Mouse (Mus musculus): ENCODE measurements around the gene Pdrg1. TPM values are rescaled to one million over a fixed set of nuclear protein-coding genes. Genes with fewer than 3 reads are reported as not detected.
A peak's percentile ranks its signal among the peaks of the same experiment; 100 is the strongest.

Pdrg1 gene
- polyA plus RNA-seq, 1 experiment from 2014 or later, result 53.9 TPM

DNA sequence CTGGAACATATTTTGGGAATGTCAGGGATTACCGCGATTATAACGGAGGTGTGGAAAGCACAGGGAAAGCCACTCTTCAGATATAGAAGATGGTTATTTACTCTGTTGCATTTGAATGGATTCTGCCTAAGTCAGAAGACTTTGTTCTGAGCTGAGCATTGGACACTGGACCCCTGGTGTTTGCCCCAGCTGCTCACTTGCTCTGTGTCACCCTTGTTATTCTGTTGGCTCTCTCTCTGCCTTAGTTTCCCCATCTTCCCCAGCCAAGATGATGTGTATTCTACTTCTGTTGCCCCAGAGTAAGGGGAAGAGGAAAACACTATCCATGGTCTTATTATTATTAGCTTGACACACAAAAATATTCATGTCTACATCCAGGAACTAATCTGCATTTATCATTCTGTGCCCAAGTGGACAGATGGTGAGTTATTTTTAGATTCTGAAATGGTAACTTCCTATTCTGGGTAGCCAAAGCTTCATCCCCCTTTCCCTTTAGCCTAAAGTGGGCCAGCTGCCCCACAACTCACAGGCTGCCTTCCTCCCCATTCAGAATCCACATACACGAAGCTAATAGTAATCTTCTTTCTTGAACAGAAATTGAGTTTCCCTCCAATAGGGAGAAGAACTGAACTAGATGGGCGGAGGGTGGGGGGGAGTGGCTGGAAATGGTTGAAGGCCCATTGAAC lies 18.5 kb upstream of the Pdrg1 start:
- peaks cover 57% of the 10 kb centered on the region for H3K27me3 ChIP-seq (replicated peaks; ENCODE audit: control insufficient read depth, insufficient read depth, low read length)
- WGBS, result 63% methylated on average over 5 of the region's 5 CpGs
- ATAC-seq (replicated peaks; ENCODE audit: low FRiP score, low TSS enrichment, low read depth) (no peak), DNase-seq (ENCODE audit: low spot score) (no peak)
- H3K9ac ChIP-seq (ENCODE audit: low read length), result no peak overlapping the region
- no peaks in the 10 kb centered on the region for H3K4me1 ChIP-seq (replicated peaks; ENCODE audit: control insufficient read depth, insufficient read depth, low read length)
- H3K9me3 ChIP-seq (ENCODE audit: control insufficient read depth, low read length), result no peaks in the 10 kb centered on the region
- no peaks in the 10 kb centered on the region for H3K36me3 ChIP-seq (ENCODE audit: control insufficient read depth, insufficient read depth, low read length)
- H3K27ac ChIP-seq (ENCODE audit: low read depth), result no peak overlapping the region
- H3K4me2 ChIP-seq (ENCODE audit: low read length), result no peak overlapping the region
- H3K4me3 ChIP-seq (ENCODE audit: low read depth, low read length), result no peak overlapping the region

DNA sequence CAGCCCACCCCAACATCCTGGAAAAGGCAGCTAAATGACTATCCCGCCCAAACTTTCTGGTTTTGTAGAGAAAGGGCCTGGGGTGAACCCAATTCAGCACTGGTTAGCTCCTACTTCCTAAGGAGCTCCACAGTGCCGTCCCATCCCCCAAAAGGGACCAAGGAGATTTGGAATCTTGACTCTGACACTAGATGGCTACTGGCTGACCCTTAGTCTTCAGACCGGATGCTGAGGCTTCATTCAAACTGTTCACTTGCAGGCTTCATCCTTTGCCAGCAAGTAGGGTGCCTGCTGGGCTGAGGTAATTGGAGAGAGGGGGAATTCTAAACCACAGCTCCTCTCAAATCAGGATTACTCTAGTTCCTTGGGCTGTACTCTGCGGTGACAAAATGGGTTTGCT lies 17.7 kb upstream of the Pdrg1 start:
- Histone ChIP-seq H3K9me3 (ENCODE audit: control insufficient read depth, low read length) (no peaks in the 10 kb centered on the region), H3K4me1 (replicated peaks; ENCODE audit: control insufficient read depth, insufficient read depth, low read length) (no peaks in the 10 kb centered on the region), H3K9ac (ENCODE audit: low read length) (no peak overlapping the region), H3K27me3 (replicated peaks; ENCODE audit: control insufficient read depth, insufficient read depth, low read length) (peaks cover 57% of the 10 kb centered on the region), H3K4me2 (ENCODE audit: low read length) (no peak overlapping the region), H3K4me3 (ENCODE audit: low read depth, low read length) (no peak overlapping the region), H3K36me3 (ENCODE audit: control insufficient read depth, insufficient read depth, low read length) (no peaks in the 10 kb centered on the region), H3K27ac (ENCODE audit: low read depth) (no peak overlapping the region)
- WGBS, result 16% methylated on average over 4 of the region's 4 CpGs
- DNase-seq (ENCODE audit: low spot score) (no peak), ATAC-seq (replicated peaks; ENCODE audit: low FRiP score, low TSS enrichment, low read depth) (no peak)

DNA sequence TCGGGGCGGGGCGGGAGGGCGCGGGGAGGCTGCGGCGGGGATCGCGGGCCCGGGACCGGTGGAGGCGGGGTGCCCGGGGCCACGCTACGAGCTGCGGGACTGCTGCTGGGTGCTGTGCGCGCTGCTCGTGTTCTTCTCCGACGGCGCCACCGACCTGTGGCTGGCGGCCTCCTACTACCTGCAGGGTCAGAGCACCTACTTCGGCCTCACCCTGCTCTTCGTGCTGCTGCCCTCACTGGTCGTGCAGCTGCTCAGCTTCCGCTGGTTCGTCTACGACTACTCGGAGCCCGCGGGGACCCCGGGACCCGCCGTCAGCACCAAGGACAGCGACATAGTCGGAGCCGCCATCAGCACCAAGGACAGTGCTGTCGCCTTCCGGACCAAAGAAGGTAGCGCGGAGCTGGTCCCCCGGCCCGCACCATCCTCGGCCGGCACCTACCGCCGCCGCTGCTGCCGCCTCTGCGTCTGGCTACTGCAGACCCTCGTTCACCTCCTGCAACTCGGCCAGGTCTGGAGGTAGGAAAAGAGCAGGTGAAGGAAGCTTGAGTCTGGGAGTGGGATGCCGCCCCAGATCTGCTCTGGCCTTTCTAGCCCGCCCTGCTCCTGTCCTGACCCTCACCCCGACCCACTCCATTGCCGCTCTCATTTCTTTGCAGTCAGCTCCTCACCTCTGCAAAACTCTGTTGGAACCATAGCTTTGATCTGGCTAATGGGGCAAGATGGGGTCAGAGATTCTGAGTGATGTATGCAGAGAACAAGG lies 17.0 kb upstream of the Pdrg1 start:
- peak overlapping the region; percentile 39 for H3K4me3 ChIP-seq (ENCODE audit: low read depth, low read length)
- peaks cover 61% of the 10 kb centered on the region for H3K27me3 ChIP-seq (replicated peaks; ENCODE audit: control insufficient read depth, insufficient read depth, low read length)
- no peak overlapping the region for H3K9ac ChIP-seq (ENCODE audit: low read length)
- no peaks in the 10 kb centered on the region for H3K36me3 ChIP-seq (ENCODE audit: control insufficient read depth, insufficient read depth, low read length)
- ATAC-seq (replicated peaks; ENCODE audit: low FRiP score, low TSS enrichment, low read depth) (peak; percentile 72; the same call in 1 of the 2 replicates), DNase-seq (ENCODE audit: low spot score) (peak; percentile 99)
- 2% methylated on average over 51 of the region's 58 CpGs for WGBS
- H3K9me3 ChIP-seq (ENCODE audit: control insufficient read depth, low read length), result no peaks in the 10 kb centered on the region
- H3K27ac ChIP-seq (ENCODE audit: low read depth), result no peak overlapping the region
- H3K4me2 ChIP-seq (ENCODE audit: low read length), result peak overlapping the region; percentile 76
- H3K4me1 ChIP-seq (replicated peaks; ENCODE audit: control insufficient read depth, insufficient read depth, low read length), result no peaks in the 10 kb centered on the region

DNA sequence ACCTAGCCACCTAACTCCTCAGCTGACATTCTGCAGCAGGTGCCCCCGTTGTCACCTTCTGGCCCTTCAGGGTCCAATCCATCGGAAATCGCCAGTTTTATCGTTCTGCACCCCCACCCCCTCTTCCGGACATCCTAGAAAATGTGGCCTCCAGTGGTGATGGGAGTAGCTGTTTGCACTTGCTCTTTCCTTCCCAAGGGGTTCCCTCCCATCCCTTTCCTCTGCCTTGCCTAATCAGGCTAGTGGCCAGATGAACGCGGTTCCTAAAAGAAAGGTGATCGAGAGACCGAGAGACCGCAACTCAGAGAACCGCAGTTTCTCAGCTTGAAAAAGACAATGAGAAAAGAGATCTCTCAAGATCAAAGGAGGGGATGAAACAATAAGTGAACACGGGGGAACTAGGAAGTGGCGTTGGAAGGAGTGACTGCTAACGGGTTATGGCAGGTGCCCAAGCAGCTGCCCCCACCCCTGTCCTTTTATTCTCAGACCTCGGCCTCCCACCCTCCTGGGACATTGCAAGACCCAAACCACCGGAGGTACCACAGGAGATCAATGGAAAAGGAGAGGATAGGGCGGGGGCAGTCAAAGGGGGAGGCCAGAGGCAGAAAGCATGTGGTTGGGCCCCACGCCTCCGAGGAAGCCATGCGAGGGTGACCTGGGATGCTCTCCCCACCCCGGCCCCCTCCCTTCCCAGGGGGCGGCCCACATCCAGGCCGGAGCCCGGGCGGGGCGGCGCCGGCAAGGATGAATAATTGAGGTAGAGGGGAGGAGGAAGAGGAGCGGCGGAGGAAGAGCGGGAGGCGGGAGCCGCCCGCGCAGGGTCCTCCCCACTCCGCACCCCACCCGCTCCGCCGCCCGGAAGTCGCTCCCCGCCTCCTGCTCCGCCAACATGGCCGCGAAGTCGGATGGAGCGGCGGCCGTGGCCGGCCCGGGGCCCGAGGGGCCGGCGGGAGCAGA lies 16.2 kb upstream of the Pdrg1 start, which contains the start of gene Xkr7:
Gene Xkr7, plus strand, starts transcription at position 727 of the 957 bp plus-strand sequence.
- H3K4me3 ChIP-seq (ENCODE audit: low read depth, low read length), result peak within 1 kb of the TSS; percentile 39
- H3K27me3 ChIP-seq (replicated peaks; ENCODE audit: control insufficient read depth, insufficient read depth, low read length), result peaks cover 67% of the 10 kb centered on the region
- peak; percentile 50; the same call in 1 of the 2 replicates for ATAC-seq (replicated peaks; ENCODE audit: low FRiP score, low TSS enrichment, low read depth)
- DNase-seq (ENCODE audit: low spot score), result no peak
- no peak within 1 kb of the TSS for H3K9ac ChIP-seq (ENCODE audit: low read length)
- H3K36me3 ChIP-seq (ENCODE audit: control insufficient read depth, insufficient read depth, low read length), result no peaks in the 10 kb centered on the region
- H3K9me3 ChIP-seq (ENCODE audit: control insufficient read depth, low read length), result no peaks in the 10 kb centered on the region
- H3K4me1 ChIP-seq (replicated peaks; ENCODE audit: control insufficient read depth, insufficient read depth, low read length), result no peaks in the 10 kb centered on the region
- 2% methylated on average over 46 of the region's 54 CpGs for WGBS
- H3K27ac ChIP-seq (ENCODE audit: low read depth), result no peak within 1 kb of the TSS
- peak within 1 kb of the TSS; percentile 76 for H3K4me2 ChIP-seq (ENCODE audit: low read length)

DNA sequence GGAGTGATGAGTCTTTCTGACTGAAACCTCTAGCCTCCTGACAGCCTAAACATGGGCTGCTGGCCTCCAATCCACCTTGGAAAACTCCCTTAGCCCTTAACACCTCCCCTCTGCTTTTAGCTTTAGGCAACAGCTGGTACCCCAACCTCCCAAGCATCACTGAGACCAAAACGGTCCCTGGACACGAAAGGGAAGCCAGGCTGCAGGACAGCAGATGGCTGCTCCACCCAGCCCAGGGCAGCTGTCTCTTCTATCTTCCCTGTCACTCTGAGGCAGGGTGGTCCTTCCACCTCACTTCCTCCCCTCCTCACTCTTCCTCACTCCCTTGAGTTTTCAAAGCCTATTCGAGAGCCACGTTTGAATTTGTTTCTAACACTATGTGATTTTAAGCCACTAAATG lies 15.2 kb upstream of the Pdrg1 start:
- Histone ChIP-seq H3K9ac (ENCODE audit: low read length) (no peak overlapping the region), H3K36me3 (ENCODE audit: control insufficient read depth, insufficient read depth, low read length) (no peaks in the 10 kb centered on the region), H3K9me3 (ENCODE audit: control insufficient read depth, low read length) (no peaks in the 10 kb centered on the region), H3K27ac (ENCODE audit: low read depth) (no peak overlapping the region), H3K4me3 (ENCODE audit: low read depth, low read length) (no peak overlapping the region), H3K27me3 (replicated peaks; ENCODE audit: control insufficient read depth, insufficient read depth, low read length) (peaks cover 65% of the 10 kb centered on the region), H3K4me2 (ENCODE audit: low read length) (no peak overlapping the region), H3K4me1 (replicated peaks; ENCODE audit: control insufficient read depth, insufficient read depth, low read length) (no peaks in the 10 kb centered on the region)
- ATAC-seq (replicated peaks; ENCODE audit: low FRiP score, low TSS enrichment, low read depth) (no peak), DNase-seq (ENCODE audit: low spot score) (no peak)
- WGBS, result 22% methylated on average over 4 of the region's 4 CpGs

DNA sequence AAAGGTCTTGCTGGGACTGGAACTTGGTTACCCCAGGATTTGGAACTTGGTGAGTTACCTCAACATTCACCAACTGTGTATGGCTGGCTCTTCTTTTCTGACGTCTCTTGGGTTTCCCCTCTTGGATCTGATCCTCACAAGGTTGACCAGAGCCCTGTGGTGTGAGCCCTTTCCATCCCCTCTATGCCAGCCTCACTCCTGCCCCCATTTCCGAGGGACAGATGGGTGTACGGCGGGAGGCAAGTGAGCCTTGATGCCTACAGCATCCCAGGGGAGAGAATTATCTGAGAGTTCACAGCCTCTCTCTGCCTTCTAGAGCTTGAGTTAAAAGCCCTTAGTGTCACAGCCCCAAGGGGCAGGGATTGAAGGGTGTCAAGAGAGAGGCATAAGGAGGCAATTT lies 12.3 kb upstream of the Pdrg1 start:
- no peaks in the 10 kb centered on the region for H3K36me3 ChIP-seq (ENCODE audit: control insufficient read depth, insufficient read depth, low read length)
- no peak overlapping the region for H3K27ac ChIP-seq (ENCODE audit: low read depth)
- 55% methylated on average over 4 of the region's 4 CpGs for whole genome bisulfite sequencing
- no peaks in the 10 kb centered on the region for H3K4me1 ChIP-seq (replicated peaks; ENCODE audit: control insufficient read depth, insufficient read depth, low read length)
- no peak overlapping the region for H3K4me3 ChIP-seq (ENCODE audit: low read depth, low read length)
- ATAC-seq (replicated peaks; ENCODE audit: low FRiP score, low TSS enrichment, low read depth) (no peak), DNase-seq (ENCODE audit: low spot score) (no peak)
- peaks cover 38% of the 10 kb centered on the region for H3K27me3 ChIP-seq (replicated peaks; ENCODE audit: control insufficient read depth, insufficient read depth, low read length)
- H3K4me2 ChIP-seq (ENCODE audit: low read length), result no peak overlapping the region
- no peaks in the 10 kb centered on the region for H3K9me3 ChIP-seq (ENCODE audit: control insufficient read depth, low read length)
- no peak overlapping the region for H3K9ac ChIP-seq (ENCODE audit: low read length)

DNA sequence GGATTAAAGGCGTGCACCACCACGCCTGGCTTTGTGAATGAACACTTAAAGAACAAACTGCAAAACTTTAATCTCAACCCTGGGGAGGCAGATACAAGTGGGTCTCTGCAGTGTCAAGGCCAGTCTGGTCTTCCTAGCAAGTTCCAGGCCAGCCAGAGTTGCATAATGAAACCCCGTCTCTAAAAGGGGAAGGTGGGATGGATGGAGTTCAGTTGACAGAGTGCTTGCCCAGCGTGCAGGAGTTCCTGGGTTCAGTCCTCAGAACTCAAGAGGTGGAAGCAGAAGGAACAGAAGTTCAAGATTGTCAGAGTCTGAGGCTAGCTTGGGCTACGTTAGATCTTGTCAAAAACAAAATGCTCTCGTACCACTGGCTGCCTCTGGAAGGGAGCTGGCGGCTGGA lies 10.8 kb upstream of the Pdrg1 start:
- no peak overlapping the region for H3K27ac ChIP-seq (ENCODE audit: low read depth)
- 75% methylated on average over 7 of the region's 7 CpGs for WGBS
- DNase-seq (ENCODE audit: low spot score) (no peak), ATAC-seq (replicated peaks; ENCODE audit: low FRiP score, low TSS enrichment, low read depth) (no peak)
- H3K9ac ChIP-seq (ENCODE audit: low read length), result no peak overlapping the region
- no peaks in the 10 kb centered on the region for H3K36me3 ChIP-seq (ENCODE audit: control insufficient read depth, insufficient read depth, low read length)
- no peak overlapping the region for H3K4me3 ChIP-seq (ENCODE audit: low read depth, low read length)
- H3K27me3 ChIP-seq (replicated peaks; ENCODE audit: control insufficient read depth, insufficient read depth, low read length), result peaks cover 26% of the 10 kb centered on the region
- H3K9me3 ChIP-seq (ENCODE audit: control insufficient read depth, low read length), result no peaks in the 10 kb centered on the region
- no peaks in the 10 kb centered on the region for H3K4me1 ChIP-seq (replicated peaks; ENCODE audit: control insufficient read depth, insufficient read depth, low read length)
- no peak overlapping the region for H3K4me2 ChIP-seq (ENCODE audit: low read length)

DNA sequence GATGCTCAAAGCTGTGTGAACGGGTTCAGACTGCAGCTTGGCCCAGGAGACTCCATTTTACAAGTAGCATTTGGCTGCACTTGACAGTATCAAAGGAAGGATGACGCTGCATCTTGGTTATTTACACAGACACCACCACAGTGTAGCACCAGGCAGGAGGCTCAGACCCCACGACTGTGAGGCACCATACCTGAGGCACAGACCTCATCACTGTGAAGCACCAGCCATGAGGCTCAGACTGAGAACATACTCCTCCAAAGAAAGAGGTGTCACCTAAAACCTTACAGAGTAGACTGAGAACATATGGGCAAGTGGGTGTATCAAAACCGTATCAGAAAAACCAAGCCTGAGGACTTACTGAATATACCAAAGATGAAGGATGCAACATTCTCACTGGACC lies 7.6 kb upstream of the Pdrg1 start:
- Histone ChIP-seq H3K9ac (ENCODE audit: low read length) (no peak overlapping the region), H3K4me3 (ENCODE audit: low read depth, low read length) (no peak overlapping the region), H3K36me3 (ENCODE audit: control insufficient read depth, insufficient read depth, low read length) (no peaks in the 10 kb centered on the region), H3K4me2 (ENCODE audit: low read length) (no peak overlapping the region), H3K4me1 (replicated peaks; ENCODE audit: control insufficient read depth, insufficient read depth, low read length) (no peaks in the 10 kb centered on the region), H3K27ac (ENCODE audit: low read depth) (no peak overlapping the region), H3K27me3 (replicated peaks; ENCODE audit: control insufficient read depth, insufficient read depth, low read length) (peaks cover 10% of the 10 kb centered on the region; the same call in 1 of the 2 replicates), H3K9me3 (ENCODE audit: control insufficient read depth, low read length) (no peaks in the 10 kb centered on the region)
- ATAC-seq (replicated peaks; ENCODE audit: low FRiP score, low TSS enrichment, low read depth) (no peak), DNase-seq (ENCODE audit: low spot score) (no peak)
- 58% methylated on average over 4 of the region's 4 CpGs for WGBS
